Mouse (Mus musculus): Measurements from ENCODE around the gene Dennd5a.
A peak's percentile ranks its signal among the peaks of the same experiment; 100 is the strongest.

Gene Dennd5a

DNA sequence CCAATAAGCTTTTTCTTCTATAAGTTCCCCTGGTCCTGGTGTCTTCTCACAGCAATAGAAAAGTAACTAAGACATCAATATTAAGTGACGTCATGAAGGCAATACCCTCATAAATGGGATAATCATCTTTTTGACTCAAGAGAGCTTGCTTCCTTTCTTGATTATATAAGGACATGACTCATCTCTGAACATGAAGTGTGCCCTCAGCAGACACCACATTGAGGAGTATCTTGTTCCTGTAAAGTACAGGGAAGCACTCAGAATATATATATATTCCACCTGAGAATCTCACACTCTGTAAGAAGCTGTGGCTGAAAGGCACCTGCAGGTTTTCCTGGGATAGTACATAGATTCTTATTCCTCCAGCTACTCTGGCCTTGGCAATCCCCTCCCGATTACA lies 77.7 kb downstream of the Dennd5a start:
- no peak for DNase-seq (ENCODE audit: low spot score)

DNA sequence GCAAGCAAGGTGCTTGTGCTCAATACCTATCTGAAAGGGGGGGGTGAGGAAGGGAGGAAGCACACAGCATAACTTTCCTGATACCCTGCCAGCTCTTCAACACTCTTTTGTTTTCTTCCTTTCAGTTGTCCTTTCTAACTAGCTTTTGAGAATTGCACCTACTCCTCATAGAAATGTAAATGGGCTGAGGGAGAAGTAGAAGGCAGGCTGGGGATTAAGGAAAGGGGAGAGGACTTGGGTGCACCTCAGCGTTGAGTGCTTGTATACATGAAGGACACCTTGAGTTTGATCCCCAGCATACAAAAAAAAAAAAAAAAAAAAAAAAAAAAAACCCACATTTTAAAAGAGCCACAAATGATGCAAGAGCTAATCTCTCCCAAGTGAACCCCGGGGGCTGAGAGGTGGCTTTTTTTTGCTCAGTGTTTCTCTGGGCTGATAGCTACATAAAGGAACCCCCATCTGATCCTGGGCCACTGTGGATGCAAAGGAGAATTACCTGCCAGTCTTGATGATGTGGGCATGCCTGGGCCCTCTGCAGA lies 78.6 kb downstream of the Dennd5a start:
- DNase-seq (ENCODE audit: low spot score) = no peak

DNA sequence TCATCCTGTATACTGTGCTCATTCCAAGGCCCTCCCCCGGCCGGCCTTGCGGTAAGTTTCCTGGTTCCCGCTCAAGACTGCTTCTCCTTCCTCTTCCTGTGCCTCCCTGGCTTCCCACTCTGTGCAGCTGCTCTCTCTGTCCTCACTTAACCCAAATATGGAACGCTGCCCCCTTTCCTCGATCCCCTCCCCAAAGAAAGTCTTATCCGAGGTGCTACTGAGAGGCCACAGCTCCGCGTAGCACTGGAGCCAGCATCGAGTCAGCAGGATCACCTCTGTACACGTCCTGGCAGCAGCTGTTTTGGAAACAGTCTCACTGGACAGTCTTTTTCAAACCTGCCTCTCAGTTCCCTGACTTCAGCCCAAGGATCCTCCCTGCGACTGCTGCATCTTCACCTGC lies 81.1 kb downstream of the Dennd5a start:
- no peak for DNase-seq (ENCODE audit: low spot score)

- DNase-seq (ENCODE audit: low spot score) = no peak
These were observed 84.2 kb downstream of the Dennd5a start for GRCm38 (mm10) chr7:109876085-109876484.

DNA sequence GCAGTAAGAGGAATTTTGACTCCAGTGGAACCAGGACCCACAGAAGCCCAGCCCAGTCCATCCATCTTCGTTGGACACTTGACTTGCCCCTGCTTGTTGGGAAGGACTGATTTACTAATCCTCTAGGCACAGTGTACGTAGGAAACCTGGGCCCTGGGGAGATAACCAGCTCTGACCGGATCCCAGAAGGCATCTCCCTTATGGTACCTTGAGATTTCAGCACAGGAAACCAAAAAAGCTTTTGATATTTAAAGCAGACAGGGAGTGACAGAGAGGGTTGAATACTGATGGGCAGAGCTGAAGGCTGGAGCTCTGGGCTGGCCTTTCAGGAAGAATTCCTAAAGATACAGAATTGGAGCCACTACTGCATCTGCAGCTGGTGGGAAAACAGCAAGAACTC lies 84.7 kb downstream of the Dennd5a start:
- DNase-seq (ENCODE audit: low spot score) = no peak

- DNase-seq (ENCODE audit: low spot score) = no peak
These were observed 85.2 kb downstream of the Dennd5a start for GRCm38 (mm10) chr7:109875033-109875432.

DNA sequence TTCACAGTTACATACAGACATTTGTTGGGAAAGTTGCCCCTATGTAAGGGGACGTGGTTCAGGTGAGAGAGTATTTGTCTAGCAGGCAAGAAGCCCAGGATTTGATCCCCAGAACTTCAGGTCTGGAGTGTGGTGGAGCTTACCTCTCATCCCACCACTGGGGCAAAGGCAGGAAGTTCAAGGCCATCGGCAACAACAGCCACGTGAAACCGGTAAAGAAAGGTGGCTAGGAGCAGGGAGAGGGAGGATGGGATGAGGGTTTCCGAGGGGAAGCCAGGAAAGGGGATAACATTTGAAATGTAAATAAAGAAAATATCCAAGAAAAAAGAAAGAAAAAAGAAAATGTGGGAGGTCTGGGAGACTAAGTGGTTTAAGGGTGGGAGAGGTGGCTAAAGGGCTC lies 87.1 kb downstream of the Dennd5a start:
- no peak for DNase-seq (ENCODE audit: low spot score)

- DNase-seq (ENCODE audit: low spot score) = no peak
These were observed 89.0 kb downstream of the Dennd5a start for GRCm38 (mm10) chr7:109871232-109871631.

DNA sequence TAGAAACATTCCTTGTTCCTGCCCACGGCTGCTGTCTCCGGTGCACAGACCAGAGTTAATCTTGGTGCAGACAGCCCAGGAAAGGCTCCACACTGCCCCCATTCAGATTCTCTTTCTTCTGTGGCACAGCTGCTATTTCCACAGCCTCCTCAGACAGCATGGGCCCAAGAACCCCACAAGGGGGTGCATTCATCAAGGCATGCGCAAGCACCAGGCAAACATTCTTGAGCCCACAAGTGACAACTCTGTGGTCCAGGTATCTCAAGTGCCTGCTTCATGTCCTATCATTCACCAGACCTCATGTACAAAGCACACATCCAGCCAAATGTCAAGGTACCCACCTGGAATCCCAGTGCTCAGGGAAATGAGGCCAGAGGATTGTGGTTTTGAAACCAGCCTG lies 91.8 kb downstream of the Dennd5a start:
- DNase-seq (ENCODE audit: low spot score) = no peak

GRCm38 (mm10) chr7:109866643-109867042 lies 93.6 kb downstream of the Dennd5a start:
- no peak for DNase-seq (ENCODE audit: low spot score)

DNA sequence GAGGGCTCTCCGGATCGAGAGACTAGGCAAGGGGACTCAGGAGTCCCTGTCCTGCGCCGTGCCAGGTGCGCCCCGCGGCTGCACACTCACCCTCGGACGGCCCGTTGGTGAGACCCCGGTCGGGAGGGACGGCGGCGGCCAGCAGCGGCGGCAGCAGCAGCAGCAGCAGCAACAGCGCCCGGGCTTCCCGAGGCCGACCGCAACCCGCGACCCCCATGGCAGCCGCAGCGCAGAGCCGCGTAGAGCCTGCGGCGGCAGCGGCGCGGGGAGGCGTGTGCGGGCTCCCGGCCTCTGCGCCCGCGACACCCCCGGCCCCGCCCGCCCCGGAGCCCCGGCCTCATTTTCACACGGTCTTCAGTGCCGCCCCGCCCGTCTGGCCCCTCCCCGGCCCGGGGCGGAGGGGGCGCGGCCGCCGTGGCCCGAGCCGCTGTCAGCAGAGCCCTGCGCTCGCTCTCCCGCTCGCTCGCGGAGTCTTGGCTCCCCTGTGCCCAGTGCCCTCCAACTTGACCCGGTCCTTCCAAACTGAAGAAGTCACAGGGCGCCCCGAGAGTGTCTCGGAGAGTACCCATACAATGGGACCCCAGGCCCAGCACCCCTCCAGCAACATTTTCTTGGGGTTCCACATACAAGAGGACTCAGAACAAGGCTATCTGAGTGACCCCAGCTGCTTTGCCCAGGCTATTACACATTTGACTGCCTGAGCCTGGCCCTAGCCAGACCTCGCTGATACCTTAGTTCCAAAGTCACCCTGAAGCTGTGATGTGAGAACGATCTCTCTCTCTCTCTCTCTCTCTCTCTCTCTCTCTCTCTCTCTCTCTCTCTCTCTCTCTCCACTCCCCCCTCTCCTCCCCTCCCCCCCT lies 94.7 kb downstream of the Dennd5a start, which contains the start of gene Scube2:
Gene Scube2 (minus strand): TSS at position 310 of the 860 bp plus-strand sequence.
- DNase-seq (ENCODE audit: low spot score) = peak; percentile 25

- DNase-seq (ENCODE audit: low spot score) = no peak
These were observed 96.7 kb downstream of the Dennd5a start for GRCm38 (mm10) chr7:109863561-109863960.

DNA sequence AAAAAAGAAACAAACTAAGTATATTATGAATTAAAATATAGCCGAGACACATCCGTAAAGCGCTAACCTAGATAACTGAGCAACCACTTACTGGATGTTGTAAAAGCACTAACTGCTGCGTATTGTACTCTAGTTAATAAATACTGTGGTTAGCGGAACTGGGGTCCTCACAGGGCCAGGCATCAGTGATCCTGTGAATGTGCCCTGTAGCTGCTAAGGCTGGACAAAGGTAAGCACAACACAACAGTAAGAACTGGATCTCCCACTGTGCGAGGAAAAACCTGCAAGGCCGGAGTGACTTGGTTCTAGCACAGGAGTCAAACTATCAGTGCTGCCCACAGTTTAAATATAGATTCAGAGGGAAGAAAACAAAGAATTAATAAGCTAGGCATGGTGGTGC lies 100.1 kb downstream of the Dennd5a start:
- peak; percentile 38 for DNase-seq (ENCODE audit: low spot score)

DNA sequence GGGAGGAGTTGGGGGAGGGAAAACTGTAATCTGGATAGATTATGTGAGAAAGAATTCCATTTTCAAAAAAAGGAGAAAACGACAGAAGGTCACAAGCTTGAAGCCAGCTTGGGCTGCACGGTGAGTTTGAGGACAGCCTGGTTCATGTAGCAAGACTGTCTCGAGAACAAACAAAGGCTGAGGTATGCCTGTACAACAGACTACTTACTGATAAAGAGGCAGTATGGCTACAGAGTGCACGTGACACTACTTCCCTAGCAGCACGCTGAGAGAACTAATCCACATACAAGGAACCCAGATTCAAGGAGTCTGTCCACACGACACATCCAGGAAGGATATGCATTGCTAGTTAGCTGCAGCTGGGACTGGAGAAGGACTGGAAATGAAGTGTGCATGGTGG lies 100.9 kb downstream of the Dennd5a start:
- no peak for DNase-seq (ENCODE audit: low spot score)

DNA sequence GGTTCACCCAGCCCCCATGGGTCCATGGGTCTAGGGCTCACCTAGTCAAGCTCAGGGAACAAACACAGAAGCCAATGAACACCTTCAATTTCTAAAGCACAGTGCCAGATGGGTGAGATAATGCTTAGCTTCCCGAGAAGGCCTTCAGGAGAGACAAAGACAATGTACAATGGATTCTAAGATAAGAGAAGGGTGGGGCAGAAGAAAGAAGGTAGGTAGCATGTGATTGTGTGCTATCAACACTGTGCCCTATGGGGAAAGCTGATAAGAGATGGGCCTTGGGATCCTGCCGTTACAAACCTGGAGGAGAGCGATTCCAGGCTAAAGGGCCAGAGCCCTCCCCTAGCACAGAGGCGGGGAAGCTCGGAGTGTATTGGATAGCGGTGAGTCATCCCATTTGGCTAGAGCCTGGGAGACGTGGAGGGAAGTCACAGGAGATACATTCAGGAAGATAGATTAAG lies 107.5 kb downstream of the Dennd5a start:
- DNase-seq (ENCODE audit: low spot score) = peak; percentile 43

GRCm38 (mm10) chr7:109852017-109852416 lies 108.3 kb downstream of the Dennd5a start:
- no peak for DNase-seq (ENCODE audit: low spot score)

DNA sequence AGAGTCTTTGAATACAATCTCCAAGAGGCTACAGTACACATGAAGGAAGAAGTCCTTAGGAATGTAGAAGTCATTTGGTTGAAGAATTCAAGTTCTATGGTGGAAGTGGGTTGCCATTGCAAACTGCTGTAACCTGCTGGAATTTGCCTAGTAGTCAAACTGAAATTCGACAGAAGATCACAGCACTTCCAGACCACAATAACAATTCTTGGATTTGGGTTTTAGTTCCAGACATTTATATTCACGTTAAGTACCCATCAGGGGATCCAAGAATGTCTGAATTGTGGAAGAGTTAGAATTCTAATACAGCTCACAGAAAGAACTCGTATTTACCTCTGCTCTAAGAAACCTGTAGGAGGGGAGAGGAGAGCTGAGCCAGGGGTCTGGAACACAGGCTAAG lies 109.7 kb downstream of the Dennd5a start:
- DNase-seq (ENCODE audit: low spot score) = no peak

DNA sequence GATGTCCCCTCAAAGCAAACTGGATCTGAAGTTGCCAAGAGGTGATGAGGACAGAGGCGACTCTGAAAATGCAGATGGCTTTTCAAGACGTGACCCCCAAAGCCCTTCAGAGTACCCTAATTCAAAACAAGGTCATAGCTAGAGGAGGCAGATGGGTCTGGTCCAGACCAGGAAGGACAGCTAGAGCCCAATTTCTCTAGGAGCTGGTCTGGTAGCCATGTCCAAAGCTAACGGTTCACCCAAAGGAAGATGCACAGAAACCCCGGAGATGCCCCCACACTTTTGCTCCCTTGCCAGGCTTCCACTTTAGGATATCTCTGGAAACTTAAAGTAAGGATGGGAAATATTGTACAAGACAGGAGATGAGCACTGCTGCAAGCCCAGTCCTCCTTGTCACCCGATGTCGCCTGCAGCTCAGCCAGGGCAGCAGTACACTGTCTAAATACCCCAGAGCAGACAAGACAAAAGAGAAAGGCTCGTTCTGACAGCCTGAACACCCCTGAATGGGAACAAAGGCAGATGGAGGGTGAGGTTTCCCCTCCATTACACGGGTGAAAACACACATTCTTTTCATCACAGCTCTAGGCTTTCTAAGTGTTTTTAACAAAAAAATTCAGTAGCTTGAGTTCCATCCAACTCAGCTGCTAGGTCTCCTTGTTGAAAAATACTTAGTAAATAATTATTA lies 110.4 kb downstream of the Dennd5a start:
- DNase-seq (ENCODE audit: low spot score) = no peak

DNA sequence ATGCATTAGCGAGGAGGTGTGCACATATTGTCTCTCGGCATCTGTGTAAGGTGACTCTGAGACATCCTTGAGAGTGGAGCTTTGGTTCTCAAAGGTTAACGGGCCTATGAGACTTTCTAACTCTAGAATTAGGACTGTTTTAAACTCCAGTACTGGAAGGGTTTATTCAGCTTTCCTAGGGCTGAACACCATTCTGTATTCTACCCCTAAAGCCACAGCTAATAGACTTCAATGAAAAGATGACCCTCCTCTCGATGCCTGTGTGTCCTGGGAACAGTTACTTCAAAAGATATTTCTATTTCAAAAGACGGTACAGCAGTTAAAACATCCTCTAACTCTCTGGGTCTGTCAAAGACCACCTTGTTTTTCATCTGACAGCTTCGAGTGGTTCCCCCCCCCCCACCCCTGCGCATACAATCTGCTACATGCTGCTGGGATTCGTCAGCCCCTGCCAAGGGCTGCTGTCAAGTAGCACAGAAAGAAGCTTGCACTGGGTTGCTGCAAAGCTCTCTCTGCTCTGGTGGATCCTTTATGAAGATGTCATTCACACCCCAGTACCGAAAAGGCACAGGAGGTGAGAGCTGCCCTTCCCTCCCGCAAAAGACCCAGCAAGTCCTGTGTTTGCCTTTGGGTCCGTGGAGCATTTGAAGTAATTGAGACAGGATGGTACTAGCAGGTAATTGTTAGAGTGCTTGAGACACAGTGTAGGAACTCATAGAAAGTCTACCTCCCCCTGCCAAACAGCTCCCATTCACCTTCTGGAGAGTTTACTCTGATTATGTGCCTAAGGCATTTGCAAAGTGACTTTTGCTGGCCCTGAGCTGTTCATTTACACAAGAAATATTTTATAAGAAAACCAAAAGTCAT lies 111.2 kb downstream of the Dennd5a start:
- no peak for DNase-seq (ENCODE audit: low spot score)

GRCm38 (mm10) chr7:109844100-109844499 lies 116.2 kb downstream of the Dennd5a start:
- DNase-seq (ENCODE audit: low spot score) = no peak

All from urinary bladder, postnatal 14 days (tissue).